Mouse (Mus musculus) midbrain, embryonic 14.5 days (tissue): Measurements from ENCODE around the gene Dcdc2c. TPM values are rescaled to one million over a fixed set of nuclear protein-coding genes. Genes with fewer than 3 reads are reported as not detected.

ENCODE experiments used
- ATAC-seq: fragments of 200-750 bp; cut with Nextera tagmentation; 2 replicates; pipeline ENCODE4 v1.8.0; 2017; ENCODE audit warnings: moderate number of reproducible peaks, moderate library complexity; ENCODE audit not compliant: low FRiP score, low TSS enrichment
- DNase-seq: peaks from one replicate; pipeline ENCODE4 v3.0.0-alpha.2; 2015
- H3K27ac ChIP-seq: fragments of 300-500 bp; sonication (generic); replicated peaks from 2 replicates; pipeline ENCODE4 v1.5.1; 2014; ENCODE audit warnings: mild to moderate bottlenecking, low read depth, low read length, moderate library complexity
- H3K27me3 ChIP-seq: fragments of 300-500 bp; sonication (generic); 2 replicates; pipeline ENCODE4 v1.6.1; 2014; ENCODE audit warnings: low read length, control low read depth, mixed read lengths; ENCODE audit not compliant: control insufficient read depth, insufficient read depth
- H3K36me3 ChIP-seq: fragments of 300-500 bp; sonication (generic); 2 replicates; pipeline ENCODE4 v1.6.1; 2014; ENCODE audit warnings: low read length, control low read depth; ENCODE audit not compliant: control insufficient read depth, insufficient read depth
- H3K4me1 ChIP-seq: fragments of 300-500 bp; sonication (generic); 2 replicates; pipeline ENCODE4 v1.6.1; 2014; ENCODE audit warnings: mild to moderate bottlenecking, antibody characterized with exemption, low read length, control low read depth; ENCODE audit not compliant: control insufficient read depth, insufficient read depth
- H3K4me2 ChIP-seq: fragments of 300-500 bp; sonication (generic); 2 replicates; pipeline ENCODE4 v1.6.1; 2014; ENCODE audit warnings: mild to moderate bottlenecking, low read length, moderate library complexity
- H3K4me3 ChIP-seq: fragments of 300-500 bp; sonication (generic); replicated peaks from 2 replicates; pipeline ENCODE4 v1.5.1; 2014; ENCODE audit warnings: low read depth, low read length
- H3K9ac ChIP-seq: fragments of 300-500 bp; sonication (generic); replicated peaks from 2 replicates; pipeline ENCODE4 v1.6.1; 2014; ENCODE audit warnings: mild to moderate bottlenecking, low read length, moderate library complexity
- H3K9me3 ChIP-seq: fragments of 300-500 bp; sonication (generic); 2 replicates; pipeline ENCODE4 v1.6.1; 2016; ENCODE audit warnings: low read length, control low read depth, mixed read lengths; ENCODE audit not compliant: control insufficient read depth
- WGBS: fragments of 180-500 bp; shearing (Covaris S2); extraction: QIAGEN DNeasy Blood & Tissue Kit; methylation state at CpG from one replicate; pipeline ENCODE4 v1.1.7; 2014; 5-methylcytosine and 5-hydroxymethylcytosine counted together
- polyA plus RNA-seq: library from polyadenylated mRNA; unstranded; fragments of >200 nt; fragmentation: Nextera tagmentation; extraction: Ambion mirVana; gene quantifications from 2 replicates; pipeline ENCODE4 v1.2.1, GENCODE M21; 2014

Dcdc2c gene
- polyA plus RNA-seq, 1 experiment from 2014 or later, result not detected

DNA sequence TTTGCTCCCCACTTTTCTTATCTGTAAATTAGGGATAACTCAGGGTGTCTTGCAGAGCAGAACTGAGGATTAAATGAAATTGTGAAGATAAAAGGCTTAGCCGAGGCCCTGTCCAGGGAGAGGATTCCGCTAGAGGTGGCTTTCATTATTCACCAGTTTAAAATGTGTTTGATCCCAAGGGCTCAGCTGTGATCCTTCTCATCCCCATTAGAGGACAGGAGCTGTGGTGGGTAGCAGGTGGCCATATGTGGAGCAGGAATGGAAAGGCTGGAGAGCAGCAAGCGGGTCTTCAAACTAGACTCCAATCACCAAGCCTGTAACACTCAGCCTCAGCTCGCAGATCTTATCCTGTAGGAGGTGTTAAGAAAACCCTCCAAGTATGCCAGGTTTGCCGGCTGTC, 122.3 kb downstream of the Dcdc2c start:
- Histone ChIP-seq H3K4me3 (no peak overlapping the region), H3K27me3 (no peaks in the 10 kb centered on the region), H3K9ac (no peak overlapping the region), H3K36me3 (no peaks in the 10 kb centered on the region), H3K4me2 (no peak overlapping the region), H3K9me3 (no peaks in the 10 kb centered on the region; the same call in 1 of the 2 replicates), H3K4me1 (peaks cover 8% of the 10 kb centered on the region; the same call in 1 of the 2 replicates), H3K27ac (no peak overlapping the region)
- 77% methylated on average over 5 of the region's 5 CpGs for WGBS
- no peak for ATAC-seq
- DNase-seq, result no peak

DNA sequence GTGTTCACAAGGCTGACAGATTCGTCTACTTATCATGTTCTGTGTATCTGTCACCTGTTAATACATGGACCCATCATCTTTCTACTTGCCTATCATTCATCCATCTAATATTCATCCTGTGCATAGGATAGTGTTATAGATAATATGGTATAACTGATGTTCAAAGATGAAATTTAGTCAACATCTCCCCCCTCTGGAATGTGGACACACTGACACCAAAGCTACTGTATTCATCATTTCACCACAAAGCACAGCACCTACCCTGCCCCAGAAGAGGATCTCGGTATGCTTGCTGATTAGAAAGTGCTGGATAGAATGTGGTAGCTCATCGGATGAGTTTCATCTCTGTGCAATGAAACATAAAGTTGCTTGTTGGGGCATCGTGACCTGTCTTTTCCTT, 135.2 kb downstream of the Dcdc2c start:
- no peaks in the 10 kb centered on the region for H3K4me1 ChIP-seq
- WGBS, result 86% methylated on average over 4 of the region's 4 CpGs
- no peak for ATAC-seq

DNA sequence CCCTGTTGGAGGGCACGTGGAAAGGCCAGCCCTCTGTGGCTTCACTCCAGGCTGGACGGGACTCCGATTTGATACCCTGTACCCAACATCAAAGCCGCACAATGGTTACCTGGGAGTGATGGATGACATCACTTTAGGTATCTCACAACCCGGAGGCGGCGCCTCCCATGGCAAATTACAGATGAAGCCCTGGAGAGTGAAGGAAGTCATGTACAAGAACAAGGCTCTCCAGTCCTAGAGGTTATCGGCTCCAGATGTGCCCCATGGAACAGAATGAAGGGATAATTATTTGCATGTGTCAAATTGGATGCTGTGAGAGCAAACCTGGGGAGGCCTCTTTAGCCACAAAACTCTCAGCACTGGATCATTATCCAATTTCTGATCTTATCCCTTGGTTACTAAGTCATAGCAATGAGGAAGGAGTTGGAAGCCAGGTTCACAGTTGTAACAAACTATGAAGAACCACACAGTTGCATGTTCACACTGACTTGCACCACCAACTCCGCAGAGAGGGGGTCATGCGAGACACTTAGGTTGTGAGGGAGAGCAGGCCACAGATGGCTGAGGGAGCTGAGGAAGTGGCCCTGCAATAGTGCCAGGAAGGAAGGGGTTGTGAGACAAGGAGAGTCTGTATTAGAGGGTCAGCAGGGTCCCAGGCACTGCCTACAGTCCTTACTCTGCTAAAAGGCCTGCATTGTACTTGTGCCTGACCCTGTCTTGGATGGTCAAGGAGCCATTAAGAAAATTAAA, 144.4 kb downstream of the Dcdc2c start:
- Histone ChIP-seq H3K27ac (no peak overlapping the region), H3K27me3 (no peaks in the 10 kb centered on the region), H3K9ac (no peak overlapping the region), H3K9me3 (no peaks in the 10 kb centered on the region; the same call in 1 of the 2 replicates), H3K36me3 (no peaks in the 10 kb centered on the region), H3K4me3 (no peak overlapping the region), H3K4me2 (no peak overlapping the region), H3K4me1 (no peaks in the 10 kb centered on the region)
- DNase-seq (no peak), ATAC-seq (no peak)
- WGBS, result 96% methylated on average over 10 of the region's 10 CpGs

More for the DNA sequence above, 135.2 kb downstream of the Dcdc2c start:
- no peak overlapping the region for H3K27ac ChIP-seq
- H3K9ac ChIP-seq, result no peak overlapping the region
- no peak overlapping the region for H3K4me3 ChIP-seq
- H3K36me3 ChIP-seq, result no peaks in the 10 kb centered on the region
- H3K27me3 ChIP-seq, result no peaks in the 10 kb centered on the region
- H3K4me2 ChIP-seq, result no peak overlapping the region
- no peak for DNase-seq
- H3K9me3 ChIP-seq, result no peaks in the 10 kb centered on the region

- Histone ChIP-seq H3K4me3 (no peak overlapping the region), H3K9ac (no peak overlapping the region), H3K4me2 (no peak overlapping the region), H3K4me1 (no peaks in the 10 kb centered on the region), H3K36me3 (no peaks in the 10 kb centered on the region), H3K27ac (no peak overlapping the region), H3K9me3 (no peaks in the 10 kb centered on the region), H3K27me3 (peaks cover 27% of the 10 kb centered on the region)
- DNase-seq (no peak), ATAC-seq (no peak)
- WGBS, result 84% methylated on average over 4 of the region's 4 CpGs
Measured at GRCm38 (mm10) chr12:28402256-28402655, 149.9 kb downstream of the Dcdc2c start.

GRCm38 (mm10) chr12:28401372-28401771, 150.8 kb downstream of the Dcdc2c start:
- H3K4me3 ChIP-seq, result no peak overlapping the region
- H3K4me1 ChIP-seq, result no peaks in the 10 kb centered on the region
- WGBS, result 49% methylated on average over 5 of the region's 5 CpGs

GRCm38 (mm10) chr12:28392129-28392528, 160.1 kb downstream of the Dcdc2c start:
- Histone ChIP-seq H3K36me3 (no peaks in the 10 kb centered on the region), H3K9me3 (peaks cover 9% of the 10 kb centered on the region), H3K9ac (no peak overlapping the region), H3K4me3 (no peak overlapping the region), H3K4me2 (no peak overlapping the region), H3K27ac (no peak overlapping the region), H3K4me1 (no peaks in the 10 kb centered on the region), H3K27me3 (peaks cover 70% of the 10 kb centered on the region)
- DNase-seq (peak; percentile 75), ATAC-seq (peak; percentile 31; the same call in 1 of the 2 replicates)
- whole genome bisulfite sequencing, result 5% methylated on average over 6 of the region's 6 CpGs

More at GRCm38 (mm10) chr12:28401372-28401771, 150.8 kb downstream of the Dcdc2c start:
- peak overlapping the region; percentile 55; the same call in 1 of the 2 replicates for H3K27ac ChIP-seq
- H3K4me2 ChIP-seq, result no peak overlapping the region
- H3K36me3 ChIP-seq, result no peaks in the 10 kb centered on the region
- no peak overlapping the region for H3K9ac ChIP-seq
- DNase-seq, result peak; percentile 62
- H3K9me3 ChIP-seq, result no peaks in the 10 kb centered on the region
- peaks cover 34% of the 10 kb centered on the region for H3K27me3 ChIP-seq
- ATAC-seq, result no peak

Other genes with a start within 250 kb of the Dcdc2c start
- not detected in 2 replicates for gene Allc, start 30.1 kb upstream of the Dcdc2c start, polyA plus RNA-seq
- gene Colec11, start 71.0 kb upstream of the Dcdc2c start, polyA plus RNA-seq, result 0.72 and 0.93 TPM in 2 replicates
- 653 and 682 TPM in 2 replicates for gene Rps7, start 83.6 kb upstream of the Dcdc2c start, polyA plus RNA-seq
- gene Rnaseh1, start 97.2 kb upstream of the Dcdc2c start, polyA plus RNA-seq, result 18.3 and 18.6 TPM in 2 replicates
- 21.0 and 28.4 TPM in 2 replicates for gene Adi1, start 122.8 kb upstream of the Dcdc2c start, polyA plus RNA-seq
- gene Trappc12, start 198.1 kb upstream of the Dcdc2c start, polyA plus RNA-seq, result 43.3 and 49.8 TPM in 2 replicates
- gene Eipr1, start 199.4 kb upstream of the Dcdc2c start, polyA plus RNA-seq, result 77.0 and 80.4 TPM in 2 replicates